Mouse (Mus musculus): ENCODE data around the gene Nfib.

Nfib gene

GRCm38 (mm10) chr4:82499238-82499637 lies 206.3 kb downstream of the Nfib start:
- no peak for DNase-seq (ENCODE audit: low spot score)

DNA sequence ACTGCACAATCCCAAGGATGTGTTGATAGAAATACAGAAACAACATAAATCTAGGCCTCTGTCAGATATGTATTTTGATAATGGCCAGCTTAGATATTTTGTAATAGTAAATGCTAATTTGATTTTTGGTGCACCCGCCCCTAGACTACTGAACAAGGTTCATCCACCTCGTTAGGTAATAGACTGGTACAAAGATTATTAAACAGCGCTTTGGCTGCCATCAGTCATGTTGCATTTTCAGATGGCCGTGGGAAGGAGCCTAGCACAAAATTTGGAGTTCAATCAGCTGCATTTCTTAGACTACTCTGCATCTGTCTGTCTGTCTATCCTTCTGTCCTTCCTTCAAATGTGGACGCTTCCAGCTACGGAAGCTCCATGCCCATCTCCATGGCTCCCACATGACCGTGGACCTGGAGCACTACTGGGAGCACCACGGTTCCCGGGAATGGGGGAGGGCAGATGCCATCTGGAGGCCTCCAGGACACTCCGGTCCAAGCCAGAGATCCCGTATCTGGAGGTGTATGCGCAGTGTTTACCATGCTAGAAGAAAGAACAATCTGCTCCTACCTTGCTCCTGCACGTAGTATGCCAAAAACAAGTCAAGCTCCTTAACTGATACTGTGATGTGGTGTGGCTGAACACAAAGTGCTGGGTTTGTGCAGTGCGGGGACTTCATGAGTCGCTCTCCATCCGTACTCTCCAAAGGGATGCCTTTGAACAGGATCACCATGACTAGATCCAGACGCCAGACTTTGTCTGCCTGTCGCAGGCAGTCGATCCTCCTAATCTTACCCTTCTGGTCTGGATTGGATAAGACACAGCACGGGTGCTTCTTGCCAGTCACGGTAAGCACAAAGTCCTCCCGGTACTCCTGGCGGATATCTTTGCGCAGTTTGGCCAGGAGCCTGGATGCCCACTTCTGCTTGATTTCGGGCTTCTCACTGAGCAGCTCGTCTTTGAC lies 207.6 kb downstream of the Nfib start:
- DNase-seq (ENCODE audit: low spot score), result no peak

DNA sequence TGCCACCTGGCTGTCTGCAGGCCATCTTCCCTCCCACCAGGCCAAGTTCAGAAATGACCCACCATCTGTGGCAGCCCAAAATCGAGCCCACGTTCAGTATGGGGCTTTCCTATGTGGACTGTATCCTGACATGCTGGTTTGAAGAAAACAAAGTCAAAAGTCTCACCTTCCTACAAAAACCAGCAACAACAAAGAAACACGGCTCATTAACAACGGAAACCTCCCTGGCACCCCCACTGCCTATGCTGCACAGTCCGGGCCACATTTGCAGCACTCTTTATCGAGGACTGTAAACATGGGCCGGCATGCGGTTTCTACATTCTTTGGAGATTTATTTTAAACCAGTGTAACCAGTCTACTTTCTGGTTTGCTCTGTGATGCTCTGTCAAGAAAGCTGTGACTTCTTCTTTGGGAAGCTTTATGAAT lies 208.4 kb downstream of the Nfib start:
- no peak for DNase-seq (ENCODE audit: low spot score)

GRCm38 (mm10) chr4:82496383-82496782 lies 209.2 kb downstream of the Nfib start:
- no peak for DNase-seq (ENCODE audit: low spot score)

- DNase-seq (ENCODE audit: low spot score), result no peak
Observed at GRCm38 (mm10) chr4:82495605-82496004, 209.9 kb downstream of the Nfib start.

DNA sequence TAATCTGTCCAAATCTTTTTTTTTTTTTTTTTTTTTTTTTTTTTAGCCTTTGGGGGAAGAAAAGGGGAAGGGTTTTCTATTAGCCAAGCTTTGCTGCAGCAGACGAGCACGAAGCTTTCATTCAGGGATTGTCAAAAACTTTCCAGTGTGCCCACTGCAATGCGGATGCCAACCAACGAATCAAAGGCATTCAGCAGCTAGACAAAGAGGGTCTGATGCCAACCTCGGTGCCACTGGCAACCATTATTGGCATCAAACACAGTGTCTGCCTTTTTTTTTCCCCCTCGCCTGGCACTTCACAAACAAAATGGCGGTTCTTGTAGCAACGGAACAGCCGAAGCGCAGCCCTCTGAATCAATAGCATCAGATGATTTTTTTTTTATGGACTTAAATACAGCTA lies 210.7 kb downstream of the Nfib start:
- DNase-seq (ENCODE audit: low spot score), result no peak

- DNase-seq (ENCODE audit: low spot score), result no peak
Observed at GRCm38 (mm10) chr4:82494424-82494823, 211.1 kb downstream of the Nfib start.

DNA sequence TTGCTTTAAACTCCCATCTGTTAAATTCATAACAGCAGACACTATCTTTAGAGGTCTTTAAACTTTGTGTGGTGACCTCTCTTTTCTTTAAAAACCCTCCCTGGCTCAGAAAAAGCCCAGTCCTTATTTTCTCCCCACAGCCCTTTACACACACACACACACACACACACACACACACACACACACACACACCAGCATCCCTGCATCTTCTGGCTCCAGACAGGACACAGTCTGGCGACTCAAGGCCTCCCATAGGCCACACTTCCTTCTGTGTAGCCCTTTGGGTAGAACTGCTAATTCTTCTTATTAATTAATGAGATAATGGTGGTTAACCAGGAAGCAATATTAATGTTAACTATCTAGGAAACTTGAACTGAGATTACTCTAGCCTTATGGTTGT lies 211.7 kb downstream of the Nfib start:
- no peak for DNase-seq (ENCODE audit: low spot score)

DNA sequence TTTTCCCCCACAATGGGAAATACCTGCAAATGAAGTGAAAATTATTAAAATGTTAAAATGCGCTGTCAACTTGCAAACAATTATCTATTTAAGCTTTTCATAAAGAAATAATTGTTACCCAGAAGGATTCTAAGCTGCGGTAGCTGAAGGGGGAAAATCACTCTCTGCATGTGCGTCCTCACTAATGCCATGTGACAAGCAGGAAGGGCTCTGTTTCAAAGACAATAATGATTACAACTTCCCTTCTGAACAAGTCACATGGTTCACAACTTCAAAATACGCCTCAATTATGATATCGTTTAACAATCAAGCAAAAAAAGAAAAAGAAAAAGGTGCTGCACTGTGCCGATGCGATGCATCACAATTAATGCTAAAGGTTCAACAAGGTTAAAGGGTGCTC lies 212.2 kb downstream of the Nfib start:
- DNase-seq (ENCODE audit: low spot score), result no peak

DNA sequence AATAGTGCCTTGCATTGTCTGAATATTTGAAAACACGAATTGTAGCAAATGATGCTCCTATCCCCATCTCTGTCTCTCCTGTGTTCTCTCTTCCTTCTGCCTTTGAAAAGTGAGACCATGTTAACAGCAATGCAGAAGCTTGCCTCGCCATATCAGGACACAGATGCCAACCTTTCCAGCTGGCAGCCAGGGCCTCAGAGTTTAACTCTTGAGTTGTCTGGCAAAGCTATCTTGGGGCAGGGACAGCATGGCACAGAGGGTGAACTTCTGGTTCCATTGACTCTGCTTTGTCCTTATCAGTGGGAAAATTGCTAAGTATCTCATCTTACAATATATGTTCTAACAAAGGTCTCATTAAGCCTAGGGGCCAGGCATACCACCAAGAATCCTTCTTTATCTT lies 212.8 kb downstream of the Nfib start:
- DNase-seq (ENCODE audit: low spot score), result no peak

- DNase-seq (ENCODE audit: low spot score), result no peak
Observed at GRCm38 (mm10) chr4:82489939-82490338, 215.6 kb downstream of the Nfib start.

DNA sequence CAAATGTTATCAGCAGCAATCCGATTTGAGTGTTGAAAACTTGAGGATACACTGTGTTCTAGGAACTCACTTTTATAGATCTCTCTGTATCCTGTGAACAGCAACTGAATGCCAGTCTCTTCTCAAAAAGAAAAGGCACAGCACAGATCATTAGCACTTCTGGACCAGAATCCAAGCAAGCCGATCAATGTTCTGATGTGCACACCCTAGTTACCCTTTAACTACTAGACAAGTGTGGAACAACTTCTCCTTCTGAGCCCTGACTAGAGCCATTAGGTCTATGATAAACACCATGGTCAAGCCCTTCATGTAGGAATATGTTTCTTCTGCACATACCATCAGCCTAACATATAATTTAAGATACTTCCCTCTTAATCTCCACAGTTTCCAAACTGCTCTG lies 219.6 kb downstream of the Nfib start:
- DNase-seq (ENCODE audit: low spot score), result no peak

DNA sequence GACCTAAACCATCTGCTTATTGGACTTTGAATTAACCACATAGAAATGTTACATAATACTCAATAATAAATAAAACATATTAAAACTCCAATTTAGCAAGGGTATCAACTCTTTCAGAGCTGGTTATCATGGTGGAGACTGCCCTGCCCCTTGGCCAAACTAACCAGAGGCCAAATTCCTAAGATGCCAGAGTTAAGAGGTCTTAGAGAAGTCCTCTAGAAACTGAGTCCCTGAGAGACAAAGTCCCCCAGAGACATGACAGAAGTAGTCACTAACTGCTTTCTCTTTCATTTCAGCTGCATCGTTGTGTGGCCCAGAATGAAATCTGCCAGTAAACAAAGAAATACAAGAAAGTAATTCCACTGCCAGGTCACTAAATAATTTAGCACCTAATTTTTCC lies 221.7 kb downstream of the Nfib start:
- no peak for DNase-seq (ENCODE audit: low spot score)

GRCm38 (mm10) chr4:82483298-82483697 lies 222.3 kb downstream of the Nfib start:
- DNase-seq (ENCODE audit: low spot score), result no peak

DNA sequence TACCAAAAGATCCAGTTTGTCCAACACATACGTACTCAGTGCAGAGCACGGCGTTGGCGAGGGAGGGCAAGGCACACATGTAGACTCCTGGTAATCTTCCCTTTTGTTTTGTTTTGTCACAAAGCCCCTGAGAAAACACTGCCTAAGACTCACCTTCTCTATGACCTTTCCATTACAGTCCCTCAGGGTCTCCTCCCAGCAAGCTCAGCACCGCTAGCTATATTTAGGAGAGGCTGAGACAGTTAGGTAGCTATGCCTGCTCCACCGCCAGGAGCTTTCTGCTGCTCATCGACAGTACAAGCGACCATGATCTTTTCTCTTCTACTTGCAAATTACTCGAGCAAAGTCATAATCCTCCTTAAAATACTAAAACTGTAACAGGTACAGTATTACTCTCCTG lies 224.9 kb downstream of the Nfib start:
- DNase-seq (ENCODE audit: low spot score), result no peak

- no peak for DNase-seq (ENCODE audit: low spot score)
Observed at GRCm38 (mm10) chr4:82479394-82479793, 226.2 kb downstream of the Nfib start.

DNA sequence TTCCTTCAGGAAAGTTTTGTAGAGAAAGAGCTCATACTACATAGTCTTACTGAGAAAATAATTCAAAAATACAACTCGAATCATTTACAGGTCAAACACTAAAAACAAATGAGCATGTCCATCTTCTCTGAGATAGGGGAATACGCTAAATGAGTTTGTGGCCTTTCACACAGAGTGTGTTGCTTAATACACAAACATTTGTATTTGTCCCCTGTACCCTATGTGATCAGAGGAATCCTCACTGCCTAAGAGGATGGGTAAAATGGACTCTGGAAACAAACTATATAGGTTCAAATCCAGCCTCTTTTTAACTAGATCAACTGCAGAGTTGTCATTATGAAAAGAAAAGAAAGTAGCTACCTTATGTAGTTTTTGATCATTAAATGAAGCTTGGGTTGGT lies 227.8 kb downstream of the Nfib start:
- no peak for DNase-seq (ENCODE audit: low spot score)

DNA sequence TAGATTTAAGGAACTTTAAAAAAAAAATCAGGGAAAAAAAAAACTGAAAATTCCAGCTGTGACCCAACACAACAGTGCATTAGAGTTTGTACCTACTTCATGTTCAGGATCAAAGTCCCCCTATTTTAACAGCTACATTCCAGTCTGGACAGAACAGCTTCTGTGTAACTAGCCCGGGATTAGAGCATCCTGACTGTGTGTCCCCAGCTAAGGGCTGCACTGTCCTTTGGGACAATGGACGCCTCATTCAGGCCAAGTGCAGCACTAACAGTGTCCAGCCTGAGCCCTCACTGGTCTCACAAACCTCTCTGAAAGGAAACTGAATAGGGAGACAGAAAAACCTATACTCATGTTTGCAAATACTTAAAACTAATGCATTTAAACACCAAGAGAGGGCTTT lies 229.1 kb downstream of the Nfib start:
- no peak for DNase-seq (ENCODE audit: low spot score)

DNA sequence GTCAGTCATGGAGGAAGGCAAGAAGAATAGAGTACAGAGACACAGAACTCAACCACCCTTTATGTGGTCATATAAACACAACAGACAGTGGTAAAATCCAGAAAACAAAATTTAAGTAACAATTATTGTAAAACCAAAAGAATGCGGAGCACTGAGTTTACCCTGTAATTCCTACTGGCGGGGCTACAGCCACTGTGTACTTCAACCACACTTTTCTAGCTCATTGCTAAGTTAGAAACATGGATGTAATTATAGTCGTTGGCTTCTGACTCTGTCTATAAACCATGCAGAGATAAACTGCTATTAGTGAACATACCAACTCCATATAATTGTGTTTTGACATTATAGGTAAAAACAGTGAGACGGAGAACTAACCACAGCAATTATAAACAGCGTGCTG lies 231.2 kb downstream of the Nfib start:
- DNase-seq (ENCODE audit: low spot score), result no peak

- no peak for DNase-seq (ENCODE audit: low spot score)
Observed at GRCm38 (mm10) chr4:82470938-82471320, 234.6 kb downstream of the Nfib start.

DNA sequence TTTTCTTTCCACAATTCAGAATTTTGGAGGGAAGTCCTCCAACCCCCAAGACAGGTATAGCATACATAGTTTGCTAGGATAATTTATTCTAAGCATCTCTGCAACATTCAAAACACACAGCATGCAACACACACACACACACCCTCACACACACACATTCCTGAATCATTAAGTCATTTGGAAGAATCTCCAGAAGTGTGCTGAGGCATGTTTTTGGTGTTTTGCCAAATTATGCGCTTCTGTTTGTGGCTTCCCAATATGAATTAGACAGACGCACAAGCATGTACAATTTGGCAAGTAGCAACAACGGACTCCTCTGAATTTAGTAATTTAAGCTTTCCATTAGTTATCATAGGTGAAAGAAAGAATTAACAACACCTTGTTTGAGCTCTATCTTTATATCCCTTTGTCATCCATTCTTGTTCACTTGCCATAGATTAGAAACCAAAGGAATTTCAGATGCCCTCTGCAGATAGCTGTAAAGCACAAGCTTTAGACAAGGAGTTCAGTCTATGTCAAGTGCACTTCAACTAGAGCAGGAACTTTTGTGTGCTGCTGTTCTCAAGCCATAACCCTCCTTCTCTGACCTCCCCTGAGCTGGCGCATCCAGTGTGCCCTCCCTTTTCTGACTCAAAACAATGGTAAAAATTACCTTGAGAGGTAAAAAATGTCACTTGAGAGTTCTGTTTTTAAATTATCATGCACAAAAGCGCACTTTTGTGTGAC lies 235.2 kb downstream of the Nfib start:
- no peak for DNase-seq (ENCODE audit: low spot score)

- DNase-seq (ENCODE audit: low spot score), result no peak
Observed at GRCm38 (mm10) chr4:82468944-82469343, 236.6 kb downstream of the Nfib start.

DNA sequence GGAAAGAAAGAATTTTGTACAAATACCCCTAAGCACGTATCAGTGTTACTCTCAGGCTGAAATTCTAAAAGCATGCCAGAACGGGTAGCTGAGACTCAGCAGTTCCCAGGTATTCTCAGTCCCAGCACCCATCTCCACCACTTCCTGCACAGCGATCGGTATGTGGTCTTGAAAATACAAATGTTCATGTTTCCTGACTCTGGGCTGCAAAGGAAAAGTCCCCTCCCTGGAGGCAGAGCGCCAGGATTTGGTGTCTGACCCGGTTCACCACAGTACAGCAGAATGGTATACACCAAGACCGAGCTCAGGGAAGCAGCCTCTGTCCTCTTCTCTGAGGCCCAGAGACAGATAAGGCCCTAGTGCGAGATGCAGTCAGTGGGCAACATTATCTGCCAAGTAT lies 238.8 kb downstream of the Nfib start:
- no peak for DNase-seq (ENCODE audit: low spot score)
